Mouse (Mus musculus) thymus, postnatal 14 days (tissue): ENCODE measurements around the gene Wls.

Experiments
- DNase-seq: peaks from one replicate; pipeline ENCODE4 v3.0.0; 2021

Gene Wls

DNA sequence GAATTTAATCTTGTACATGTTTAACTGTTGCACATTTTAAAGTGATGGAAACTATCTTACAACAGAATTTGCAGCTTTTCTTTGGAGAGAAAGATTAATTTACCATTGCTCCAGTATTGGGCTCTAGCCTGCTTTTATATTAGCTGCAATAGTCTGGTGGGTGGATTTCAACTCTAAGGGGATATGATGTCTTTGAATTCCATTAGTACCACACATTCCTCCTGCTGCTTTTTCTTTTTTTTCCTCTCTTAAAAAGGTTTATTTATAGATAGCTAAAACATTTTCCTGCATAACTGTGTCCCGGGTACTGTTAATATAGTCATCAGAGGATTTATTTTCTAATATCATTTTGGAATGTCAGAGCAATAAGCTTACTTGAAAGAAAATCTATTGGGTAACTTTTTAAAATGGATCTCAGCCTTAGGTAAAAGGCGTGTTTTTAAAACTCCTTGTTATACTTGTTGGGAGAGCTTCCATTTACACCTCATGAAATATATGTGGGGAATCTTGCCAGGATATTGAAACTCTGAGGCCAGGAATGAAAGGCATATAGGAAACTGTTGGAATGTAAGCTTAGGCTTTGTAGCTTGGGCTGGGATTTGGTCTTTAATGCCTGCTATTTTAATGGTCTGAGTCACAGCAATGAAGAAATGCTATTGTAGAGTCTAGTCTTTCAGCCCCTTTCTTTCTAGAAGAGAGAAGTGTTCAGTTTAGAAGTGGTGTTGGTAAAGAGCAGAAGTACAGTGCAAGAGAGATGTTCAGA, 78.0 kb downstream of the Wls start:
- no peak for DNase-seq
